Mouse (Mus musculus): Measurements from ENCODE around the gene Gm21836. TPM values are rescaled to one million over a fixed set of nuclear protein-coding genes. Genes with fewer than 3 reads are reported as not detected.

Gene Gm21836
- not detected in 2 replicates for polyA plus RNA-seq (2012; rRNA removed)

DNA sequence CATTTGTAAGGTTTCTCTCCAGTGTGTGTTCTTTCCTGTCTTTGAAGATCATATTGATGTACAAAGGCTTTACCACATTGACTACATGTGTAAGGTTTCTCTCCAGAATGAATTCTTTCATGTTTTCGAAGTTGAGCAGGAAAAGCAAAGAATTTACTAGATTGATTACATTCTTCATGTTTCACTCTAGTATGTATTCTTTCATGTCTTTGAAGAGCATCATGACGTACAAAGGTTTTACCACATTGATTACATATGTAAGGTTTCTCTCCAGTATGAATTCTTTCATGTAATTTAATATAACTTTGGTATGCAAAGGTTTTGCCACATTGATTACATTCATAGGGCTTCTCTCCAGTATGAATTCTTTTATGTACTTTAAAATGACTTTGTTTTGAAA, at the start of gene Gm21836:
Gene Gm21836, minus strand, starts transcription at position 101 of the 400 bp plus-strand sequence.

DNA sequence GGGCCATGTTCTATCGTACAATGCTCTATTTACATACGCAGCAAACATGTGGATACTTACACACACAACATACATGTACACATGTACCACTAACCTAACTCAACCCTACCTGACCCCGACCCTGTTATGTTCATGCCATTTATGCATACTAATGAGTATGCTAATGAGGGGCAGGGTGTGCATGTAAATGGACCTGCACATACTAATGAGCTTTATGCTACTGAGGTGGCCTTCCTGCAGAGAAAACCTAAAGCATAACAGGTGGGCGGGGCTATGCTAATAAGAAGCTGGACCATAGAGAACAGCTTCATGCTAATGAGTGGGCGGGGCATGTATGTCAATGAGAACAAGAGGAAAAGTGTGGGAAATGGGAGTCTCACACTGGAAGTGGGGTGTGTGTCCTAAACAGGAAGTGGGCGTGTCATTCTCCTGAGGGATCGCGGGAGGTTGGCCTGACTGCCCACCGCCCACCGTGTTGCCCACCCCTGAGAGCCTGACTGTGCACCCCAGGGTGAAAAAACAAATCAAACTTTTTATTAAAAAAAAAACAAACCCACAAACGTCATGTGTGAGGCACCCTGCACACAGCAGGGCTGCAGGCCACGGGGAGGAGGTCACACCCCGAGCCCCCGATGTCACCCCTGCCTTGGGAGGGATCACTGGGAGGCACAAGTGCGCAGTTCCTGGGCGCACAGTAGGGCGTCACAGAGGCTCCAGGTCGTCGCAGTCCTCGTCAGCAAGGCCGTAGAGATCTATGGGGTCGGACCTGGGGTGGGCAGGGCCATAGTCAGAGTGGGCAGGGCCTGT, 17.3 kb downstream of the Gm21836 start, which contains the start of gene Ppp2r3d:
Gene Ppp2r3d, minus strand, starts transcription at position 803 of the 807 bp plus-strand sequence.

Other genes starting within 250 kb of the Gm21836 start
- gene 2010315B03Rik, start 181.1 kb downstream of the Gm21836 start, polyA plus RNA-seq (2012; rRNA removed), result 0.27 and 0.81 TPM in 2 replicates
- 135 and 227 TPM in 2 replicates for gene Ppp2r3d, start 16.9 kb downstream of the Gm21836 start, polyA plus RNA-seq (2012; rRNA removed)